Mouse (Mus musculus): ENCODE measurements around the gene Ctla4. TPM values are rescaled to one million over a fixed set of nuclear protein-coding genes. Genes with fewer than 3 reads are reported as not detected.

Ctla4 gene
- polyA plus RNA-seq, 1 experiment = not detected

DNA sequence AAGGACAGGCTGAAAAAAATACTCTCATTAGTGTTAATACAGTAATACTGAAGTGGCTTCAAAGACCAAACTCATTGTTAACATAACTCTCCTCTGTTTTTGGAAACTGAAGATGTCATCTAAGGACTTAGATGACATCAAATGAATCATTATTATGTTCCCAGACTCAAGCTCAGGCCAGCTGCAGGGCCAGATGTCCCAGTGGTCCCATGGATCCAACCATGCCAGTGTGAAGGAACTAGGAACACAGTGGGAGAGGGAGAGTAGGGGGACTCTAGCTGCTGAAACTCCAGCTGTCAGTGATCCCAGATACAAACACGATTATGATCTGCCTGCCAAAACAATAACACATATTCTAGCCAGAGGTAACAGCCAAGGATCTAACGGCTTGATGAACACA is 51.5 kb downstream of the Ctla4 start:
- Histone ChIP-seq H3K4me1 (ENCODE audit: control insufficient read depth, insufficient read depth, low read length) (no peaks in the 10 kb centered on the region), H3K27ac (ENCODE audit: insufficient read depth, low read length) (no peak overlapping the region), H3K4me3 (ENCODE audit: insufficient read depth, low read length) (no peak overlapping the region)
- TF ChIP-seq POLR2A (IDR thresholded peaks at IDR 0.05; ENCODE audit: low read depth, low read length) = no peak
- TF ChIP-seq CTCF (IDR thresholded peaks at IDR 0.05; ENCODE audit: borderline replicate concordance, insufficient read depth, low read length) = no peak

DNA sequence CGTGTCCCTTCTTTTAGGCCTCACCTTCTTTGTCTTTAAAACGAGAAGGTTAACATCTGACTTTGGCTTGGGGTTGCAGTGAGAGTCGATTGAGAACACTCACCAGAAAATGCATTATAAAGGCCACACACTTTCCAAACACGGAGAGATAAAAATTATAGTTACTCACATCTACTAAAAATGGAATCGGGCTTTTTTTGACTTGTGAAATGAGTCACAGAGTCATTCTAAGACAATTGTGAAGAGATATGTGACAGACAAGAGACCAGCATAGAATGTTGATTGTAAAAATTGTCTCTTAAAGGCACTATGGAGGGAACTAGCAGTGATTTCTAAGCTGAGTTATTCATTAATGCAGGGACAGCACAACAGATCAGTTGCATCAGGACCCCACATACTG is 52.2 kb downstream of the Ctla4 start:
- TF ChIP-seq CTCF (IDR thresholded peaks at IDR 0.05; ENCODE audit: borderline replicate concordance, insufficient read depth, low read length) (no peak), POLR2A (IDR thresholded peaks at IDR 0.05; ENCODE audit: low read depth, low read length) (no peak)
- no peak overlapping the region for H3K4me3 ChIP-seq (ENCODE audit: insufficient read depth, low read length)
- no peaks in the 10 kb centered on the region for H3K4me1 ChIP-seq (ENCODE audit: control insufficient read depth, insufficient read depth, low read length)
- no peak overlapping the region for H3K27ac ChIP-seq (ENCODE audit: insufficient read depth, low read length)

DNA sequence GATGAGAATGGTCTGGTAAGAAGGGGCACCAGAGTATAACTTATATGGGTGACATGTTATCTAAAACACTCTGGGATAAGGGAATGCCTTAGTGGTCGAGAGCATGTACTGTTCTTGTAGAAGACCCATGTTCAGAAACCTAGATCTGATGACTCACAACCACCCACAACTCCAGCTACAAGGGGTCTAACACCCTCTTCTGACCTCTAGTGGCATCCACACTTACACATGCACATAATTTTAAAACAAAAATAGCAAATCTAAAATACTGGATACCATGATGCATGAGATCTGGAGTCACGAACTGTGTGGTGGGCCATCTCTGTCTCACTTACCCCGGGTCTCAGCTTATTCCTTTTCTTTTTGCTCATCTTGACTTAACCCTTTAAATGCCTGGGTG is 53.2 kb downstream of the Ctla4 start:
- Histone ChIP-seq H3K4me1 (ENCODE audit: control insufficient read depth, insufficient read depth, low read length) (no peaks in the 10 kb centered on the region), H3K4me3 (ENCODE audit: insufficient read depth, low read length) (no peak overlapping the region), H3K27ac (ENCODE audit: insufficient read depth, low read length) (no peak overlapping the region)
- TF ChIP-seq CTCF (IDR thresholded peaks at IDR 0.05; ENCODE audit: borderline replicate concordance, insufficient read depth, low read length) (no peak), POLR2A (IDR thresholded peaks at IDR 0.05; ENCODE audit: low read depth, low read length) (no peak)

DNA sequence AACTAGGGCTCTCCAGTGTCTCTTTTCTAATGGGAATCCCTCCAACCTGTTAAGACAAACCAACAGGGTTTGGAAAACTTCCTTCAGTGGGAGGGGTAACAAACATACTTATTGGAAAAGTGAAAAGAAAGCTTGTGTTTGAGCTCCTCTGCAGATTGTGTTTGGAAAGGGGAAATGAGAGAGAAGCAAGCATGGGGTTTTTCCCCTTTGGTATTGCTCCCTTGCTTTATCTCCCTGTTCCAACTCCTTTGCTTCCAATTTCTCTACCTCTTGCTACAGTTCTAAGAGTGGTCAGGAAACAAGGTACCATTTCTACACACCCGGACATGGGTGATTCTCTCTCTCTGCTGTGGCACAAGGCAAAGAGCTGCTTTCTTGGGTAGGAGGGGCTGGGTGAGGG is 53.8 kb downstream of the Ctla4 start:
- Histone ChIP-seq H3K4me1 (ENCODE audit: control insufficient read depth, insufficient read depth, low read length) (no peaks in the 10 kb centered on the region), H3K4me3 (ENCODE audit: insufficient read depth, low read length) (no peak overlapping the region), H3K27ac (ENCODE audit: insufficient read depth, low read length) (no peak overlapping the region)
- TF ChIP-seq CTCF (IDR thresholded peaks at IDR 0.05; ENCODE audit: borderline replicate concordance, insufficient read depth, low read length) (no peak), POLR2A (IDR thresholded peaks at IDR 0.05; ENCODE audit: low read depth, low read length) (no peak)

DNA sequence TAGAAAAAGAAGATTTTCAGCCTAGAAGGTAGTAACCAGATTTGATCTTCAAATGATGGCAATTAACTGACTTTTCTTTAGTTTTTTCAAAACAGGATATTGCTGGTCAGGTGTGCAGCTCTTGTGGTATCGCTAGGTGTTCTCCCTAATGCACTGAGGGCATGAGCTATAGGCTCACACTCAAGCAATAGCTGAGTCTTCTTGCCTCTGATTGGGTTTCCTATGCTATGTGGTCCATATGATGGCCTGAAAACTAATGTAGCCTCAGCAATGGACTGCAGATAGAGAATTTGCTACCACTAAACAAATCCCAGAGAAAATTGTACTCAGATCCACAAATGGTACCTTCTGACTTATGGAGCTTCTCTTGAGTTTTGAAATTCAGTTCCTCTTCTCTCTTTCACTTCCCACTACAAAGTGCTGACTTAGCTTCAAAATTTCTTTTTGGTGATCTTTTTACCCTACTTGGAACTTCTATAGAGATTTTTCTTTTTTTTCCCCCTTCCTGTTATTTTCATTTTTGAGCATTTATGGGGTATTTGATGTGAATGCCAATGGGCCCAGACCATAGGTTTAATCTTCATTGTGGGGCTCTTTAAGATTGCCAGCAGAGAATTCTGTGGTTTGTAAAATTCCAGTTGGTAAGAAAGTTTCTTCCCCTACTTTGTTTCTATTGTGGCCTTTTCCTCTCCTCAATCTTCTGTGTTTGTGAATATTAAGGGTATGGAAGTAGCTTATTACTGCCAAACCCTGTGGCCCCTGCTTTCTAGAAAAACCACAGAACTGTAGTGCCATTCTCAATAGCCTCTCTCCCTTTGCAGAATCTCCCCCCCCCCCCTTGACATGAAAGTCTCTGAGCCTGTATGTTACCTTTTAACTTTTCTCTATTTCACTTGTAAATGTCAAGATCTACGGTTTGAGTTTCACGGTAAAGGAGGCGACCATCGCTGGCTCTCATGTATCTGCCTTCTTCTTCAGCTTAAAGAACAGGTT is 54.6 kb downstream of the Ctla4 start:
- H3K27ac ChIP-seq (ENCODE audit: insufficient read depth, low read length) = no peak overlapping the region
- TF ChIP-seq POLR2A (IDR thresholded peaks at IDR 0.05; ENCODE audit: low read depth, low read length) (no peak), CTCF (IDR thresholded peaks at IDR 0.05; ENCODE audit: borderline replicate concordance, insufficient read depth, low read length) (no peak)
- no peak overlapping the region for H3K4me3 ChIP-seq (ENCODE audit: insufficient read depth, low read length)
- no peaks in the 10 kb centered on the region for H3K4me1 ChIP-seq (ENCODE audit: control insufficient read depth, insufficient read depth, low read length)

DNA sequence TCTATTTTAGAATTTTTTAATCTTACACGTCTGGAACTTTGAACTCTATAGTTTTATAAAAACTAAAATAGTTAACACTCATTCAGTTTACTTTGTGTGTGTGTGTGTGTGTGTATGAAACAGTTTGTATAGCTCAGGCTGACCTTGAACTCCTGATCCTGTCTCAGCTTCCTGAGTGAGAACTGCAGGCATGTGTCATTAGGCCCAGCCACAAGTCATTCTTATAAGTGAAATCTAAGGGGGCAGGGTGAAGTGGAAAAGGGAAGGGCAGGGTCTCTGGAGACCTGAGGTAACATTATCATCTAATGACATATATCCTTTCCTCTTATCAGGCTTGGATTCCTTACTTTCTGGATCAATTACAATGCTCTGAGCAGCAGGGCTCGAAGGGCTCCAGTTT is 56.1 kb downstream of the Ctla4 start:
- H3K4me1 ChIP-seq (ENCODE audit: control insufficient read depth, insufficient read depth, low read length) = no peaks in the 10 kb centered on the region
- TF ChIP-seq CTCF (IDR thresholded peaks at IDR 0.05; ENCODE audit: borderline replicate concordance, insufficient read depth, low read length) (no peak), POLR2A (IDR thresholded peaks at IDR 0.05; ENCODE audit: low read depth, low read length) (no peak)
- H3K27ac ChIP-seq (ENCODE audit: insufficient read depth, low read length) = no peak overlapping the region
- H3K4me3 ChIP-seq (ENCODE audit: insufficient read depth, low read length) = no peak overlapping the region

DNA sequence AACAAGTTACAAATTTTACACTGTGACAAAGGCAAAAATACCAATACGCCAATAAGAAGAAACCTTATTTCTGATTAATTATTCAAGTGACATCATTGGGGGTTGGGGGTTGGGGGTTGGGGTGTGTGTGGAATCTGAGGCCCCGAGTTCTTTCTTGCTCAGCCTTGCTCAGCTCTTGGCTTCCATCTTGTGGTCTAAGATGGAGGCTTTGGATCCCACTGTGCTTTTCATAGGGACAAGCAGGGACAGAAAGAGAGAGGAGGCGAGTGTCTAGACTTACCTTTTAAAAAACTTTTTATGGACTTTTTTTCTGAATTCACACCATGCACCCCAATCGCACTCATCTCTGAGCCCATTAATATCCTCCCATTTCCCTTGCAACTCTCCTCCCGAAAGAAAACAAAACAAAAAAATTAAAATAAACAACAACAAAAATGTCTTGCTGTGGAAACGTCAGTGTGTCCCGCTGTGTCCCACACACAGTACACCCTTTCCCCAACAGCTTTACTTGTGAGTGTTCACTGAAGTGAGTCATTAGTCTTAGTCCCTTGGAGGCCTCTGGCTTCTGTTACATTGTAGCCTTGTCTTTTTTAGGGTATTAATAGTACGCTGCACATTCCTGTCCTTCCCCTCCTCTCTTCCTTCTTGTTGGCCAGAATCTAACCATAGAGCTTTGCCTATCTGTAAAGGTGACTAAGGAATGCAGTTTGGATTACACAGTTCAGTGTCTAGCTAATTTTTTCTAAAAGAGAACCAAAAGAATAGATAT is 59.0 kb downstream of the Ctla4 start:
- no peak for TF ChIP-seq POLR2A (IDR thresholded peaks at IDR 0.05; ENCODE audit: low read depth, low read length)
- TF ChIP-seq CTCF (IDR thresholded peaks at IDR 0.05; ENCODE audit: borderline replicate concordance, insufficient read depth, low read length) = no peak
- H3K4me1 ChIP-seq (ENCODE audit: control insufficient read depth, insufficient read depth, low read length) = no peaks in the 10 kb centered on the region
- H3K4me3 ChIP-seq (ENCODE audit: insufficient read depth, low read length) = no peak overlapping the region
- H3K27ac ChIP-seq (ENCODE audit: insufficient read depth, low read length) = no peak overlapping the region

DNA sequence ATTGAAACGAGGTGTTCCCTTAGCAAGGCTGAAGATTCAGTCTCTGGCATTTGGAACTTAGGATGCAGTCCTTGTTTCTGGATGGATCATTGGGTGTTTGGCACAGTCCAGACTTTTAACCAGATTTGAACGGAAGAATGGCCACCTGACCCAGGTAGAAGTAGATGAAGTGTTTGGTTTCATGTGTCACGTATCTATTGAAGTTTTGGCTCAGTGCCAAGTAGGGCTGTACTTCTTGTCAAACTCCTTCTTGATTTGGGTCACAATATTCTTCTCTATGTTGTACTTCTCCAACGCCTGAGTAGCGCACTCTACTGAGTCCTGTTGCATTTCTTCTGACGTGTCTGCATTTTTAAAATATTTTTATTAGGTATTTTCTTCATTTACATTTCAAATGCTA is 61.3 kb downstream of the Ctla4 start:
- Histone ChIP-seq H3K4me3 (ENCODE audit: insufficient read depth, low read length) (no peak overlapping the region), H3K4me1 (ENCODE audit: control insufficient read depth, insufficient read depth, low read length) (no peaks in the 10 kb centered on the region), H3K27ac (ENCODE audit: insufficient read depth, low read length) (no peak overlapping the region)
- no peak for TF ChIP-seq CTCF (IDR thresholded peaks at IDR 0.05; ENCODE audit: borderline replicate concordance, insufficient read depth, low read length)
- TF ChIP-seq POLR2A (IDR thresholded peaks at IDR 0.05; ENCODE audit: low read depth, low read length) = no peak

DNA sequence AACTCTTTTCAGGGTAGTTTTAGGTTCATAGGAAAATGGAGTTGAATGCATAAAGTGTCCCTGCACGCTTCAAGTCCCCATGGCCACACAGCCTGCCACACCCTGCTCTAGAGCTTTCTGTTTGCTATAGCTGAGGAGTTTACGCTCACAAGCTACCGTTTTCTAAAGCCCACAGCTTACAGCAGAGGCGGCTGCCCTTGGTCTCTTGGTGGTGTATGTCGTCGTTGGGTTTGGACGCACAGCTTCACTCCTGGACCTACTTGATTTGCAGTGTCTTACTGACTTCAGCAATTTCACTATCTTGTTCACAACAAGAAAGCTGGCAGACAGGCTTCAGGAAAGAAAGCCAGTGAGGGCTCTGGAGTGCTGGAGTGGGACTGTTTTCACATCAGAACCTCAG is 66.2 kb downstream of the Ctla4 start:
- Histone ChIP-seq H3K4me3 (ENCODE audit: insufficient read depth, low read length) (no peak overlapping the region), H3K27ac (ENCODE audit: insufficient read depth, low read length) (no peak overlapping the region), H3K4me1 (ENCODE audit: control insufficient read depth, insufficient read depth, low read length) (no peaks in the 10 kb centered on the region)
- TF ChIP-seq CTCF (IDR thresholded peaks at IDR 0.05; ENCODE audit: borderline replicate concordance, insufficient read depth, low read length) = no peak
- TF ChIP-seq POLR2A (IDR thresholded peaks at IDR 0.05; ENCODE audit: low read depth, low read length) = no peak

DNA sequence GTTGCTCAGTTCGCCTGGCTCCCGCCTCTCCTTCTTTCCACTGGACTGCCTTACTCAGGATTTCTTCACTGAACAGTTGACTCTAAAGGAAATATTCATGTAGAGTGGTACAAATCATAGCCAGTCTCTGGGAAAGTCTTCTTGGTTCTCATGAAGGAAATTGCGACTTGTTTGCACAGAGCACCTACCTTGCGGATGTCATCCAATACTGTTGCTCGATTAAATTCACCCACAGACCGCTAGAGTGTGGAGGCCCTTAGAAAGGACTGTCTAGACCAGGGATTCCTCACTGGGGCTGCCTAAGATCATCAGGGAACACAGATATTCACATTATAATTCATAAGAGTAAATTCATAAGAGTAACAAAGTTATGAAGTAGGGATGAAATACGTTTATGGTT is 66.9 kb downstream of the Ctla4 start:
- H3K27ac ChIP-seq (ENCODE audit: insufficient read depth, low read length) = no peak overlapping the region
- no peak overlapping the region for H3K4me3 ChIP-seq (ENCODE audit: insufficient read depth, low read length)
- H3K4me1 ChIP-seq (ENCODE audit: control insufficient read depth, insufficient read depth, low read length) = no peaks in the 10 kb centered on the region
- TF ChIP-seq POLR2A (IDR thresholded peaks at IDR 0.05; ENCODE audit: low read depth, low read length) (no peak), CTCF (IDR thresholded peaks at IDR 0.05; ENCODE audit: borderline replicate concordance, insufficient read depth, low read length) (no peak)
